Mouse (Mus musculus): Measurements from ENCODE around the gene Gmpr.

Gmpr gene

DNA sequence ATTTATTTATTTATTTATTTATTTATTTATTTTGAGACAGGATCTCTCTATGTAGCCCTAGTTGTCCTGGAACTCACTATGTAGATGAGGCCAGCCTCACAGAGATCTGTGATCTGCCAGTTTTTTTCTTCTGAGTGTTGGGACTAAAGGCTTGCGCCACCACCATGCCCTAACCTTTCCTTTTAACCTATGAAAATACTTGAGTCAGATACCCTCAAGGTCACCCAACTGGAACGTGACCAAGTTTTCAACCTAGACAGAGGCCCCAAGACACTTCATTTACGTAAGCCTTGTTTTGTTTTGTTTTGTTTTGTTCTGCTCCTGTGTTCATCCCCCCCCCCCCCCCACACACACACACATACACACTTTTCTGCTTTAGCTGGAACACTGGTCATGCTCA is 1.7 kb upstream of the Gmpr start:
- no peak for DNase-seq (ENCODE audit: low spot score in 2 of 2)

DNA sequence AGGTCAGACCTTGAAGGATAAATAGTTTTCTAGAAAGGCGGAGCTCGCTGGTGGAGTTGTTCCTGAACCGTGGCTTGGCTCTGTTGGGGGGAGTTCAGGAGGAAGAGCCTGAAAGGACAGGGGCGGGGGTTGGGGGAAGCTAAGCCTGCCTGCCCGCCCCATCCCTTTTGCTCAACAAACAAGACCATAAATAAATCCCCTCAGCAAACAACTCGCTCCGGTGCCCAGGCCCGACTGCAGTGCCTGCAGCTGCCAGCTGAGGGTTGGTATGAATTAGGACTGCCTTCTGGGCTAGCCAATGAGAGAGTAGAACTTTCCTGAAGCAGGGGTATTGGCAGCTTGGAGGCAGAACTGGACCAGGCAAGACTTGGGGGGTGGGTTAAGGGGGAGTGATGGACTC is 1.3 kb downstream of the Gmpr start:
- DNase-seq (ENCODE audit: low spot score in 2 of 2), result peak; percentile 48 to 66

- no peak for DNase-seq (ENCODE audit: low spot score in 2 of 2)
Observed at GRCm38 (mm10) chr13:45509366-45509765, 2.1 kb downstream of the Gmpr start.

DNA sequence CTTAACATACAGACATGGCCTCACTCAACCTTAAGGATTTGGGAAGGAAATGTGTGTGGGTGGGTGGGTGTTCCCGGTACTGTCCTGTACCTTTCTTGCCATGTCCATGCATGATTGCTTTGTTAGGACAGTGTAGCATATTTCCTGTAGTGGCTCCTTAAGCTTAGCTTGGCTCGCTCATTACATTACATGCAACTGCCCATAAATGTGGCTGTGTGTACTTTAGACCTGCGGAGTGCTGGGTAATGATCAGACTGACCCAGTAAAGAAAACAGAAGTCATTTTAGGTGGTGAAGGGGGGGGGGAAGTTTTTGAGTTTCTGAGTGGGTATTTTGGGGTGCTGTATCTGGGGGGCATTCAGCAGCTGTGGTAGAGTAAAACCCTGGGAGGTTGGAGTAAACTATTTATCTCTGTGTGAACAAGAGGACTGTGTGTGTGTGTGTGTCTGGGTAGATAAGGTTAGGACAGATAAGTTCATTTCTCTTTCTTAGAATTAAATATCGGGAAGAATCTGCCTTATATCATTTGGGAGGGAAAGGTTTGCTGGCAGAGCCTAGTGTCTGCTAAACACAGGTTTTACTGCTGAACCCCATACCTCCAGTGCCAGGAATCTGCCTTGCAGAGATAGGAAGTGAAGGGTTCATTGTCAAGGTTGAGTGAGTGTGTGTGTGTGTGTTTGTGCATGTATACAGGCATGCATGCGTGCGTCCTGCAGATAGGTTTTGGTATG is 4.6 kb downstream of the Gmpr start:
- DNase-seq (ENCODE audit: low spot score in 2 of 2), result no peak

- DNase-seq (ENCODE audit: low spot score in 2 of 2), result no peak
Observed at GRCm38 (mm10) chr13:45512531-45512930, 5.3 kb downstream of the Gmpr start.

- no peak for DNase-seq (ENCODE audit: low spot score in 2 of 2)
Observed at GRCm38 (mm10) chr13:45513009-45513984, 6.1 kb downstream of the Gmpr start.

GRCm38 (mm10) chr13:45514115-45514514 is 6.9 kb downstream of the Gmpr start:
- no peak for DNase-seq (ENCODE audit: low spot score in 2 of 2)

- DNase-seq (ENCODE audit: low spot score in 2 of 2), result no peak
Observed at GRCm38 (mm10) chr13:45514832-45515422, 7.7 kb downstream of the Gmpr start.

DNA sequence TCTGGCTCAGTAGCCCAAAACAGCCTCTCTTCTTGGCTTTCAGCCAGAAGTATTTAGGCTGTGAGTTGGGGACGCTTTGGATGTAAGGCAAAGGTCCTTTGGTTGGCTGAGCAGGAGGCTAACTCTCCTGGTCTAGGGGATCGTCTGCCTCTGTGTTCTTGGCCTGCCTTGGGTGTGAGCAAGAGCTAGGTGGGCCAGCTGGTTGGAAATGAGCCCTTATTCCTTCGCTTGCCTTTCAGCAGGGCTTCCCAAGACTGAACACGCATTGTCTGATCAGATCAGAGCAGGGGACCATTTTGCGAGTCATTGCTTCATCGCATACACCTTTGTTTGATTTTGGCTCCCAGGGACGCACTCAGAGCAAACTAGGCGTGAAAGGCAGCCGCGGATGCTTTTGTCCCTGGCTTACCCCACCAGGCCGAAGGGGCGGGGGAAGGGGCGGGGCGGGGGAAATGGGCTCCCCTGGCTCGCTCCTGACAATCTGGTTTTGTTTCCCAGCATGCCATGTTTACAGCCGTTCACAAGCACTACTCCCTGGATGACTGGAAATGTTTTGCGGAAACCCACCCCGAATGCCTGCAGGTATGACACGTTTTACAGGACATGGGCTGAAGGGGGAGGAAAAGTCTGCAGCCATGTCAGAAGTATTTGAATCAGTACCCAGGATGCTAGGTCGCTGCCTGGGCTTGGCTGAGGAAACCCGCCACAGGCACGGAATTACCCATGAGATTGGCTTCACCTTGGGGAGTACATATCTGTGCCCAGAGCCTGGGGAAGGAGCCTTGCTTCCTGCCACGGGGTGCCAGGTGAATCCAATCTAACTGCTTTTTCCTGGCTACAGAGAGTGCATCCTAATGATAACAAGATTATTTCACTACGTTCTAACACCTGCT is 9.5 kb downstream of the Gmpr start:
- no peak for DNase-seq (ENCODE audit: low spot score in 2 of 2)

GRCm38 (mm10) chr13:45524305-45524704 is 17.1 kb downstream of the Gmpr start:
- no peak for DNase-seq (ENCODE audit: low spot score in 2 of 2)

GRCm38 (mm10) chr13:45524791-45525435 is 17.7 kb downstream of the Gmpr start:
- no peak for DNase-seq (ENCODE audit: low spot score in 2 of 2)

DNA sequence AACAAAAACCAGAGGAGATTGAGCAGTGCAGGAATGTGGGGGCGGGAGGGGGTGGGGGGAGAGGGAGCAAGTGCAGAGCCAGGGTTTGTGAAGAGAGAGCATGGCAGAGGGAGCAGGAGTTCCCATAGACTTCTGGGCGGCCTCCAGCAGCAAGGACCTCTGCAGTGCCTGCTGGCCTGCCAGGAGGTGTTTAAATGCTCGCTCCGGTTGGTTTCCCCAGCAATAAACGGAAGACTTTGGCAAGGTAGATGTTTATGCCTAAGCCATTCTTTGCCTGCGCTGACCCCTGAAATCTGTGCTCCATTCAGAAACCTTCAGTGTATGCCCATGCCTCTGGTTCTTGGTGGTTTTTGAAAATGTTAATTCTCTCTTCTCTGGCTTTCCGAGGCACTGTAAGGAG is 19.0 kb downstream of the Gmpr start:
- no peak for DNase-seq (ENCODE audit: low spot score in 2 of 2)

DNA sequence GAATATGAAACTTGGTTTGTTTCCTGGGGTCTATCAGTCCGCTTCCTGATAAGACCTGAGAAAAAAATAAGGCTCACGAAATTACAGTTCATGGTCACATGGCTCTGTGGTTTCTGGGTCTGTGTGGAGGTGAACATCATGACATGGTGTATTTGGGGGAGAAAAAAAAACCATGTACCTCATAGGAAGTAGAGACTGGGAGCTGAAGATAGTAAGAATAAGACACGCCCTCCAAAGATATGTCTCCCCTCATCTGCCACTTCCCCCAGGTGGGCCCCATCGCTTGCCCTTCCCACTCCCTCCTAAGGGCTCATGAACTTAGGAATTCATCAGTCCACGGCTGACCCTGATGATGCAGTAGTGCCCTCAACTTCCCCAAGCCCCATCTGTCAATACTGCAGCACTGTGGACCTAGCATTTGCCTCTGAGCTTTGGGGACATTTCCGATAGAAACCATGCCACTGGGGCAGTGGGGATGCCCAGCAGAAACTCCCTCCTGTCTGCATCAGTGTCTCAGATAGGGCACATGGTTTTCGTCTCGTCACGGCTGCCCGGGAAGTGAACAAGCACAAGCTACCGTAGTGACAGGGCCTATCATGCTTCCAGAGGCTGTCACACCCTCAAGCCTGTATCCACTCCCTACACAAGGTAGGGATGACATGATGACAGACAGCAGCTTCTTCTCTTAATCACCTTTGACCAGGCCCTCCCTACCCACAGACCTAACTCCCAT is 20.2 kb downstream of the Gmpr start:
- no peak for DNase-seq (ENCODE audit: low spot score in 2 of 2)

- no peak for DNase-seq (ENCODE audit: low spot score in 2 of 2)
Observed at GRCm38 (mm10) chr13:45528787-45529186, 21.5 kb downstream of the Gmpr start.

DNA sequence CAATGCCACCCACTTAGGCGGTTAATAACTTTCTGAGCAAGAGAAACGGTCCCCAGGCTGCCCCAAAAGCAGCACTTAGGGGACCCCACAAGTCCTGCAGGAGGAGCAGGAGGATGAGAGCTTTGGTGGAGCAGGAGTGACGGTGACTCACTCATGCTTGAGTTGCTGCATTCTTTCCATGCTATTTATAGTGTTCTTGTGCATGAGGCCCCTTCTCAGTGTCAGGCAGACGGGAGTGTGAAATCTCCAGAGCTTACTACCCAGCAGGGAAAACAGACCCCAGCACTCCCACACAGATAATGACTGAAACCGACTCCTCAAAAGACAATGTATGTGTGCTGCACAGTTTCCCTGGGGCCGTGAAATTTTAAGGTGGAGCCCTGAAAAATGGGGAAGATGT is 23.5 kb downstream of the Gmpr start:
- DNase-seq (ENCODE audit: low spot score in 2 of 2), result no peak

DNA sequence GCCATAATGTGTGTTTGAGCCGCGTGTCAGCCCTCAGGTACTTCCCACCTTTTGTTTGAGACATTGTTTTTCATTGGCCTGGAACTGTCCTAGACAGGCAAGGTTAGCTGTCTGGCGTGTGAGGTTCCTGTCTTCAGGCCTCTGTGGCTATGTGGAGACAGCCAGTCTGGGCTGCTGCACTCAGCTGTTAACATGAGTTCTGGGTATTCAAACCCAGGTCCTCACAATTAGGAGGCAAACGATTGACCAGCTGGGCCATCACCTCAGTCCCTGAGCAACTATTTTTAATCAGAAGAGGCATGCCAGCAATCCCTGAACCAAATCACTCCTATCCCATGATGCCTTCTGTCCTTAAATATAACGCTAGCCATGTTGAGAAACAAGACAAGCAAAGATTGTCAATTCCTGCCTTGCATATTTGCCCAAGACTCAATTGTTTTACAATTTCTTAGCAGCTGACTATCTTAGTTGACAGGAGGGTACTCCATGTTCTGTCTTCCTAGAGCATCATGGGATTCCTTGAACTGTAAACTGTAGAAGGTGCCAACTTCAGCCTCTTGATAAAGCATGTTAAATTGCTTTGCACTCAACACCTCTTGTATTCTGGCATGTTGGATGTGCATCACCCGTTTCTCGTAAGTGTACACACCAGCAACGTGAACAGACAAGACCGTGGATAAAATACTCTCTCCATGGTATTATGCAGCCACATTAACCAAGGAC is 28.6 kb downstream of the Gmpr start:
- no peak for DNase-seq (ENCODE audit: low spot score in 2 of 2)

- no peak for DNase-seq (ENCODE audit: low spot score in 2 of 2)
Observed at GRCm38 (mm10) chr13:45537110-45537509, 29.9 kb downstream of the Gmpr start.

DNA sequence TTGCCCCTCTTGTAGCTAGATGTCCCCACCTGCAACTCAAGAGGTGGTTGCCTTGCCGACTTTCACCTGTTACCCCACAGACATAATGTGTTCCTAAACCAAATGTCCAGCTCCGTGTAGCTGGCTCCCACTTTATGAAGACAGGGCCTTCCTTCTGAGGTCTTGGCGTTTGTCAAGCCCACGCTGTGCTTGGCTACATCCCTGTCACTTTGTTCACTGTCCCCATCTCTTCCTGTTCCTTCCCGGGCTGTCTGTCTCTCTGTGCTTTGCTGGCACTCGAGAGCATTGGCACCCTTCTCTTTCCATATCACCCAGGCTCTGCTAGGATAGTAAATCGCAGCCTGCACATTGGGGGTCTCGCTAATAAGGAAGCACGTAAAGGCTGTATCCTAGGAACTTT is 30.8 kb downstream of the Gmpr start:
- no peak for DNase-seq (ENCODE audit: low spot score in 2 of 2)

GRCm38 (mm10) chr13:45538532-45539204 is 31.4 kb downstream of the Gmpr start:
- DNase-seq (ENCODE audit: low spot score in 2 of 2), result peak; percentile 66 to 67
